In the genomic region with DNA sequence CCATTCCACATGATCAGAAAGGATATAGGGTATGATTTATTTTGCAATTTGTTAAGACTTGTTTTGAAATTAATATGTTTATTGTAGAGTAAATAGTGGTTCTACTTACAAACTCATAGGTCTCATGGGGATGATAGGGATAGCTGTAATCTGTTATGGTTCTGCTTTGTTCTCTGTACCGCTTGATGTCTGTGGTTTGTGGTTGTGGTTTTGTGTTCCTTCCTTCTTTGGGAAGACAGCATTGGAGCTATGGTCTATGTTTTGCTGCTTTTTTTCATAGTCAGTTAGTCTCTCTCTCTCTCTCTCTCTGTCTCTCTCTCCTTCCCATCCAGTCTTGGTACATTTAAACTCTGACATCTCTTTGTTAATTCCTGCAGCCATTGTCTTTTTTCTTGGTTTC, we compare ENCODE assay signal across 17 mouse cellular contexts.
DNase-seq lines count a peak whose midpoint lies in the region; TF ChIP-seq lines count a peak whose summit lies in the region.
"Had no signal": no experiment of that assay in that cellular context is flagged by ENCODE, and none has a peak within 500 bp of the region (broad histone marks: within the 10 kb centered on the region; RNA-seq: fewer than 3 reads in every experiment).

No protein-coding gene starts in this region.

- intact Hi-C loops in heart, adult 2 months (cut with DNase I), result no loop called here

- TF ChIP-seq POLR2A in myocyte (IDR thresholded peaks at IDR 0.05; ENCODE audit: insufficient read length, low read depth), result no peak
- TF ChIP-seq POLR2A in heart, adult 2 months (IDR thresholded peaks at IDR 0.05; ENCODE audit: insufficient read depth, low read depth, low read length), result no peak

- 81% methylated on average over 1 of the region's 1 CpGs for WGBS in heart, adult 2 months

- H3K9ac ChIP-seq in heart, adult 2 months (ENCODE audit: low read depth, low read length), result no peak overlapping the region
- H3K9ac ChIP-seq: liver, embryonic 12.5 days; lung, embryonic 15.5 days; neural tube, embryonic 12.5 days; stomach, embryonic 15.5 days had no signal

- no peak overlapping the region for H3K4me2 ChIP-seq in myocyte (ENCODE audit: low read depth)
- H3K4me2 ChIP-seq: liver, embryonic 12.5 days; lung, embryonic 15.5 days; neural tube, embryonic 12.5 days; stomach, embryonic 15.5 days had no signal

- no peak overlapping the region for H3K4me3 ChIP-seq in myocyte
- no peak overlapping the region for H3K4me3 ChIP-seq in heart, adult 2 months
- H3K4me3 ChIP-seq: liver, embryonic 12.5 days; lung, embryonic 15.5 days; neural tube, embryonic 12.5 days; stomach, embryonic 15.5 days had no signal

- H3K36me3 ChIP-seq in myocyte (ENCODE audit: control insufficient read depth, insufficient read depth), result no peaks in the 10 kb centered on the region
- H3K36me3 ChIP-seq in heart, adult 2 months (ENCODE audit: control insufficient read depth, insufficient read depth, low read length), result no peaks in the 10 kb centered on the region
- H3K36me3 ChIP-seq: liver, embryonic 12.5 days; lung, embryonic 15.5 days; neural tube, embryonic 12.5 days; stomach, embryonic 15.5 days had no signal

- no peak for TF ChIP-seq CTCF in heart, adult 2 months (IDR thresholded peaks at IDR 0.05)

- no peak overlapping the region for H3K27ac ChIP-seq in heart, adult 2 months
- H3K27ac ChIP-seq: liver, embryonic 12.5 days; lung, embryonic 15.5 days; neural tube, embryonic 12.5 days; stomach, embryonic 15.5 days had no signal

- peak; percentile 25 for DNase-seq in lung, postnatal 36 days
- DNase-seq in lung, postnatal 14 days, result no peak
- peak; percentile 95 for DNase-seq in 416B (ENCODE audit: low read depth)
- DNase-seq in T-cell, adult 2 months (ENCODE audit: low spot score), result peak; percentile 48
- no peak for DNase-seq in heart, adult 2 months
- no peak for DNase-seq in right cerebral cortex, adult 2 months (ENCODE audit: low spot score in 2 of 2)
- DNase-seq: adrenal gland, postnatal 14 days; cerebellum, adult 11-12 months; cerebellum, postnatal 36 days; gastrocnemius, postnatal 10 days; heart, adult 18-20 months; heart, postnatal 4 days had no signal

- no peak overlapping the region for H3ac ChIP-seq in myocyte (ENCODE audit: control insufficient read depth, insufficient read length)

- no peak for TF ChIP-seq EP300 in heart, adult 2 months (IDR thresholded peaks at IDR 0.05; ENCODE audit: insufficient read depth, low read depth, low read length)

- H3K79me2 ChIP-seq in myocyte (ENCODE audit: control insufficient read depth, insufficient read depth), result no peaks in the 10 kb centered on the region
- H3K79me2 ChIP-seq in heart, adult 2 months (replicated peaks; ENCODE audit: control insufficient read depth, insufficient read depth, low read length), result no peaks in the 10 kb centered on the region

- H3K4me1 ChIP-seq in heart, adult 2 months (ENCODE audit: control insufficient read depth, insufficient read depth, low read length), result no peaks in the 10 kb centered on the region
- H3K4me1 ChIP-seq: liver, embryonic 12.5 days; lung, embryonic 15.5 days; neural tube, embryonic 12.5 days; stomach, embryonic 15.5 days had no signal

- peaks cover 5% of the 10 kb centered on the region for H3K27me3 ChIP-seq in myocyte (ENCODE audit: control insufficient read depth, insufficient read depth, insufficient read length)
- H3K27me3 ChIP-seq in heart, adult 2 months (ENCODE audit: control insufficient read depth, insufficient read depth, low read length), result no peaks in the 10 kb centered on the region
- H3K27me3 ChIP-seq: liver, embryonic 12.5 days; lung, embryonic 15.5 days; neural tube, embryonic 12.5 days; stomach, embryonic 15.5 days had no signal

TF ChIP-seq in myocyte, 11 proteins besides CTCF, POLR2A, EP300 and RAD21:
- no peak for TF ChIP-seq TCF3 (IDR thresholded peaks at IDR 0.05; ENCODE audit: insufficient read length, low read depth)
- TF ChIP-seq CEBPB (IDR thresholded peaks at IDR 0.05; ENCODE audit: insufficient read depth, poor library complexity, severe bottlenecking), result 0 out of 2 replicates have a peak, but pooled peaks have one; percentile 10
- no peak for TF ChIP-seq MAX (IDR thresholded peaks at IDR 0.05; ENCODE audit: low read depth)

Comparison
In these comparisons a context has a peak if more than half of its experiments do, and no peak if none do; other contexts are left out.
1. DNase-seq: peak in lung, postnatal 36 days (single experiment), 416B (single experiment) and T-cell, adult 2 months (single experiment); none in lung, postnatal 14 days (single experiment), heart, adult 2 months (0 of 2) and right cerebral cortex, adult 2 months (0 of 2).